Mouse (Mus musculus) kidney, embryonic 16.5 days (tissue): ENCODE measurements around the gene Nolc1. TPM values are rescaled to one million over a fixed set of nuclear protein-coding genes. Genes with fewer than 3 reads are reported as not detected.
A peak's percentile ranks its signal among the peaks of the same experiment; 100 is the strongest.

Experiments used
- ATAC-seq: fragments of 200-750 bp; cut with Nextera tagmentation; 2 replicates; pipeline ENCODE4 v1.8.0; 2017; ENCODE audit warnings: moderate TSS enrichment; ENCODE audit not compliant: low FRiP score, low TSS enrichment
- H3K27ac ChIP-seq: fragments of 300-500 bp; sonication (generic); 2 replicates; pipeline ENCODE4 v1.5.1; 2014; ENCODE audit warnings: low read length
- H3K27me3 ChIP-seq: fragments of 300-500 bp; sonication (generic); 2 replicates; pipeline ENCODE4 v1.6.1; 2014; ENCODE audit warnings: low read length, control low read depth, mixed read lengths; ENCODE audit not compliant: insufficient read depth
- H3K36me3 ChIP-seq: fragments of 300-500 bp; sonication (generic); 2 replicates; pipeline ENCODE4 v1.6.1; 2014; ENCODE audit warnings: low read length, control low read depth, mixed read lengths; ENCODE audit not compliant: insufficient read depth
- H3K4me1 ChIP-seq: fragments of 300-500 bp; sonication (generic); 2 replicates; pipeline ENCODE4 v1.6.1; 2014; ENCODE audit warnings: low read length, control low read depth, mixed read lengths; ENCODE audit not compliant: insufficient read depth
- H3K4me2 ChIP-seq: fragments of 300-500 bp; sonication (generic); replicated peaks from 2 replicates; pipeline ENCODE4 v1.6.1; 2014; ENCODE audit warnings: low read depth, low read length
- H3K4me3 ChIP-seq: fragments of 300-500 bp; sonication (generic); 2 replicates; pipeline ENCODE4 v1.5.1; 2014; ENCODE audit warnings: mild to moderate bottlenecking, low read length
- H3K9ac ChIP-seq: fragments of 300-500 bp; sonication (generic); replicated peaks from 2 replicates; pipeline ENCODE4 v1.6.1; 2014; ENCODE audit warnings: low read length
- H3K9me3 ChIP-seq: fragments of 300-500 bp; sonication (generic); 2 replicates; pipeline ENCODE4 v1.6.1; 2016; ENCODE audit warnings: low read length, control low read depth
- WGBS: fragments of 180-500 bp; shearing (Covaris S2); extraction: QIAGEN DNeasy Blood & Tissue Kit; methylation state at CpG from one replicate; pipeline ENCODE4 v1.1.7; 2014; 5-methylcytosine and 5-hydroxymethylcytosine counted together
- polyA plus RNA-seq: library from polyadenylated mRNA; unstranded; fragments of >200 nt; fragmentation: Nextera tagmentation; extraction: Ambion mirVana; gene quantifications from 2 replicates; pipeline ENCODE4 v1.2.1, GENCODE M21; 2015

The Nolc1 gene
- polyA plus RNA-seq: 85.7 and 93.2 TPM in 2 replicates

DNA sequence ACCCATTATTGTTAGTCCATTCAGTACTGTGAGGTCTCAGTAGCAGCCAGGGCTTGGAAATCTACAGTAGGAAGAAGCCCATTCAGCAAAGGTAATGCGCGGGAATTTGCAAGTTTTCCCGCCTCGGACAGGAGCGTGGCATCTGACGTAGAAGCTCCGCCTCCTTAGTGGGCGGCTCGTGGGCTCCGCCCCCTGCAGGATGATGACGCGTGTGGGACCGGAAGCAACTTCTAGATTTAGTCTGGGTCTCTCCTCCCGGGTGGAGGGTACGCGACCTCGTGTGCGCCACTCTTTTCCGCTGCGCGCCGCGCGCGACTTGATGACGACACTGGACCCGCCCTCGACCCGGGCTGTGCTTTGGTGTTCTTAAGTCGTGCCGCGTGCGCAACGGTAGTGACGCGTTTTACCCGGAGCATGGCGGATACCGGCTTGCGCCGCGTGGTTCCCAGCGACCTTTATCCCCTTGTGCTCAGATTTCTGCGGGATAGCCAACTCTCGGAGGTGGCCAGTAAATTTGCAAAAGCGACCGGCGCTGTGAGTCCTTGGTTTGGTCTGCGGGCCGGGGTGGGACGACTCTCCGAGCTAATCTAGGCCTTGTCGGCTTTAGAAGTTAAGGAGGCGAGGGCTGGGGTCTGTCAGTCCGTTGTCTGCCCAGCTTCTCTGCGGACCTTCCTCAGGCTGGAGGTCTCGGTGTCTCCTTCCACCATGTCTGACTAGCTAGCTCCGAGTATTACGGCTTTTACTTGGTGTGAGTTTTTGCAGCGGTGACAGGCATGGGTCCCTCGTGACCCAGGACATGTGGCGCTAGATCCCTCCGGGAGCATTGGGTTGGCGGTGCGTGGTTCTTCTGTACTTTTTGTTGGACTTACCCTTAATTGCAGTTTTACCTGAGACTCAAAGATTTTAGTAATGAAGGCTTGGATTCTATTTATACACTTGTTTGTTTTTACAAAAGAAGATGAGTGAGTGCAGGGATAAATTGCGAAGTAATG is at the start of gene Nolc1:
Nolc1 (plus strand) TSS at position 248 of the 992 bp plus-strand sequence.
- H3K9me3 ChIP-seq: no peaks in the 10 kb centered on the region
- H3K9ac ChIP-seq: peak within 1 kb of the TSS; percentile 86
- H3K4me2 ChIP-seq: peak within 1 kb of the TSS; percentile 81
- H3K36me3 ChIP-seq: peaks cover 48% of the 10 kb centered on the region
- peak within 1 kb of the TSS; percentile 90 for H3K4me3 ChIP-seq
- WGBS: under 1% methylated on average over 66 of the region's 66 CpGs
- peak; percentile 97 for ATAC-seq
- peak within 1 kb of the TSS; percentile 85 for H3K27ac ChIP-seq
- peaks cover 14% of the 10 kb centered on the region for H3K4me1 ChIP-seq
- no peaks in the 10 kb centered on the region for H3K27me3 ChIP-seq

DNA sequence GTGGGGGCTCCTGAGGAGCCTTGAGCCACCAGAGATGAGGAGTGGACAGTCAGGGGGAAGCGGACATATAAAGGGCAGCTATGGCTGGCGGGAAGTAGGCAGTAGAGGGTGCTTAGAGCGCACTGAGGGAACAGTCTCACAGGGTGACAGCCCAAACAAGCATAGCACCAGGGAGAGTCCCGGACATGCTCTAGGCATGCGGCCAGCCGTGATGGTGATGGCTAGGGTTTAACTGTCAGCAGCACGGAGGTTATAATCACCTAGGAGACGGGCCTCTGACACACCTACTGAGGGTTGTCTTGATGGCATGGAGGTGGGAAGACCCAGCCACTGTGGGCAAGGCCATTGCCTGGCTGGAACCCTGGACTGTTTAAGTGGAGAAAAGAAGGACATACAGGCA is 49.1 kb upstream of the Nolc1 start:
- Histone ChIP-seq H3K9ac (no peak overlapping the region), H3K4me1 (no peaks in the 10 kb centered on the region), H3K4me2 (no peak overlapping the region), H3K9me3 (0 out of 2 replicates have a peak, but pooled peaks cover 7% of the 10 kb centered on the region), H3K27ac (no peak overlapping the region), H3K4me3 (no peak overlapping the region), H3K27me3 (no peaks in the 10 kb centered on the region), H3K36me3 (peaks cover 17% of the 10 kb centered on the region)
- WGBS: 49% methylated on average over 8 of the region's 8 CpGs
- 0 out of 2 replicates have a peak, but pooled peaks have one; percentile 28 for ATAC-seq

DNA sequence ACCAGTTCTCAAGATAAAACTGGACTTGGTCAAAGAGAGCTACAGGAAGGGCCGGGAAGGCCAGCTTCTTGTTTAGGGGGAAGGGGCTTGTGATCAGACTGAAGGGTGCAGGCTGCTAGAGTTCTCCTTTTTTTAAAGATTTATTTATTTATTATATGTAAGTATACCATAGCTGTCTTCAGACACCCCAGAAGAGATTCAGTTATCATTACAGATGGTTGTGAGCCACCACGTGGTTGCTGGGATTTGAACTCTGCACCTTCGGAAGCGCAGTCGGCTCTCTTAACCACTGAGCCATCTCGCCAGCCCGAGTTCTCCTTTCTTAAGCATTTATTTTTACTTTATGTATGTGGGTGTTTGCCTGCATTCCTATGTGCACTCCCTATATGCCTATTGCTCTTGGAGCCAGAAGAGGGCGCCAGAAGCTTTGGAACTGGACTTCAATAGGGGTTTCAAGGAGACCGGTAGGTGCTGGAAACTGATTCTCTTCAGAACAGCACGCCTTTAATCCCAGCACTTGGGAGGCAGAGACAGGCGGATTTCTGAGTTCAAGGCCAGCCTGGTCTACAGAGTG is 46.8 kb upstream of the Nolc1 start:
- H3K36me3 ChIP-seq: peaks cover 39% of the 10 kb centered on the region
- no peak for ATAC-seq
- 78% methylated on average over 11 of the region's 11 CpGs for WGBS
- no peaks in the 10 kb centered on the region for H3K4me1 ChIP-seq
- H3K4me2 ChIP-seq: no peak overlapping the region
- H3K9ac ChIP-seq: no peak overlapping the region
- H3K27me3 ChIP-seq: no peaks in the 10 kb centered on the region
- no peak overlapping the region for H3K4me3 ChIP-seq
- H3K9me3 ChIP-seq: 0 out of 2 replicates have a peak, but pooled peaks cover 7% of the 10 kb centered on the region
- no peak overlapping the region for H3K27ac ChIP-seq

DNA sequence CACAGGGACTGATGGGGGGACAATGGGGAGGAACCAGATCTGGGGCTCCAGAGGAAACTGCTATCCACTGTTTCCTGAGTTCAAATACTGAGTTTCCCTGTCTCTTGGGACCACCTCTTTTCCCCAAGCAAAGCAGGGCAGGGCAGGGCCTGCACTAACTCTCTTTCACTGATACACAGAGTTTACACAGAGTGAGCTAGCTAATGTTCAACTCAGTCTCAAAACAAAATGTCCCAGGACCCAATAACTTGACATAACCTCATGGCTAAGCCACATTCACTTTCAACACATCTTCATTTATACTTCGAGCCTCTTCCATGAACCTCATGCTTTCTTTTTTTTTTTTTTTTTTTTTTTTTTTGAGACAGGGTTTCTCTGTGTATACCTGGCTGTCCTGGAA is 46.0 kb upstream of the Nolc1 start:
- H3K9me3 ChIP-seq: 0 out of 2 replicates have a peak, but pooled peaks cover 7% of the 10 kb centered on the region
- no peak overlapping the region for H3K4me3 ChIP-seq
- peaks cover 48% of the 10 kb centered on the region for H3K36me3 ChIP-seq
- WGBS: 89% methylated on average over 1 of the region's 1 CpGs
- H3K27me3 ChIP-seq: no peaks in the 10 kb centered on the region
- H3K4me2 ChIP-seq: no peak overlapping the region
- H3K4me1 ChIP-seq: no peaks in the 10 kb centered on the region
- ATAC-seq: no peak
- H3K27ac ChIP-seq: no peak overlapping the region
- no peak overlapping the region for H3K9ac ChIP-seq

DNA sequence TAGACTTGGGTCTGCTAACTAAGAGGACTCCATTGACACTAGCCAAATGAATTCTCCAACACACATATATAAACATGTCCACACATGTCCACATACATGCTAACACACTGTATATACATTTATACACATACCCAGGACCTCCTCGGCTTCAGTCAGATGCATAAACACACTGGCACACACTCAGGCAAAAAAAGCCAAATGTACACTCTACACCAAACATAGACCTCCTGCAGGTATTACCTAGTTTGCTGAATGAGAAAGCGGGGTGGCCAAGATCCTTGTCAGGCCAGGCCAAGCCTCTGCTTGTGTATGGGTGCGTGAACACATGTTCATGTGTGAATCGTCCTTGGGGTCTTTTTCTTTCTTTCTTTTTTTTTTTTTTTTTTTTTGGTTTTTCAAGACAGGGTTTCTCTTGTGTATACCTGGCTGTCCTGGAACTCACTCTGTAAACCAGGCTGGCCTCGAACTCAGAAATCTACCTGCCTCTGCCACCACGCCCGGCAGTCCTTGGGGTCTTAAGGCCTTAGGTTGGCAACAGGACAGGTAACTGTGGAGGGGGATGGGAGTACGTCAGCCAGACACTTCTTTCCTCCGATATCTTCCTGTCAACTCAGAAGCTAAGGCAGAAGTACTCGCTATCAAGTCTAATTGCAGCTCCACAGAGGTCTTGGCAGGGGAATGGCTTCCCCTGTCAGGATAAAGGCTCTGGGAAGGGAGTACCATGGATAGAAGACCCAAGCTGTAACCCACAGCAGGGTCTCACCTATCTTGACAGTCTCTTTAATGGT is 45.3 kb upstream of the Nolc1 start:
- Histone ChIP-seq H3K36me3 (peaks cover 55% of the 10 kb centered on the region), H3K27ac (no peak overlapping the region), H3K4me1 (no peaks in the 10 kb centered on the region), H3K9ac (no peak overlapping the region), H3K4me2 (no peak overlapping the region), H3K27me3 (no peaks in the 10 kb centered on the region), H3K4me3 (no peak overlapping the region), H3K9me3 (0 out of 2 replicates have a peak, but pooled peaks cover 7% of the 10 kb centered on the region)
- ATAC-seq: no peak
- WGBS: 94% methylated on average over 10 of the region's 10 CpGs

DNA sequence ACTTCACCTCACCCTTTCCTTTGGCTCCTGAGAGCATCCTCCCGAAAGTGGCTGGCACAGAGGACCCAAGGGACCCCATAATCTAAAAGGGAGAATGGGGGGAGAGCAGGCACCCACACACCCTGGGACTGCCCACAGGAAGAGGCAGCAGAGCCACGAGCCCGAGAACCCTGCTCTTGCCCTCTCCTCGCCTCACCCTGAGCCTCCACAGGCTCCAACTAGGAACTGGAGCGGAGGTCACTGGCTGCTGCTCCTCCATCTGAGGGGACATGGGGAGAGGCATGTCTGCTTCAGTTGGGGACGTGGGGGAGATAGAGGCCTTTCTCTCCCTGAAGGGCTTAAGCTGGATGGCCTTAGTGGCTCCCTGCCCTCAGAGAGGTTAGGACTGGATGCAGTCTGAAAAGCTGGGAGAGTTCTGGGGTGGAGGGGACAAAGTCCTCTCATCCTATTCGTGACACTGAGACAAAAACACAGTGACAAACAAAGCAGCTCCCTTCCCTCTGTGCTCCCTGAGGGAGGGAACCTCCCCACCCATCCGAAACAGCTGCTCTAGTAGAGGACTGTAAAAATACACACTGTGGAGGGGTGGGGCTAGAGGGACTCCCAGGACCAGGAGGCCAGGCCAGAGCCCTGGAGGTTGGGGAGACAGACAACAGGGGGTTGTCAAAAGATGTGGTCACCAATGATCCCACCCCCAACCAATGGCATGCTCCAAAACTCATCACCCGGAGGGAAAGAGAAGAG is 43.8 kb upstream of the Nolc1 start:
- H3K4me2 ChIP-seq: no peak overlapping the region
- 77% methylated on average over 9 of the region's 9 CpGs for whole genome bisulfite sequencing
- H3K4me1 ChIP-seq: peaks cover 6% of the 10 kb centered on the region; the same call in 1 of the 2 replicates
- no peak overlapping the region for H3K9ac ChIP-seq
- ATAC-seq: peak; percentile 36; the same call in 1 of the 2 replicates
- no peaks in the 10 kb centered on the region for H3K27me3 ChIP-seq
- no peak overlapping the region for H3K27ac ChIP-seq
- H3K4me3 ChIP-seq: no peak overlapping the region
- H3K36me3 ChIP-seq: peaks cover 69% of the 10 kb centered on the region
- H3K9me3 ChIP-seq: 0 out of 2 replicates have a peak, but pooled peaks cover 7% of the 10 kb centered on the region

DNA sequence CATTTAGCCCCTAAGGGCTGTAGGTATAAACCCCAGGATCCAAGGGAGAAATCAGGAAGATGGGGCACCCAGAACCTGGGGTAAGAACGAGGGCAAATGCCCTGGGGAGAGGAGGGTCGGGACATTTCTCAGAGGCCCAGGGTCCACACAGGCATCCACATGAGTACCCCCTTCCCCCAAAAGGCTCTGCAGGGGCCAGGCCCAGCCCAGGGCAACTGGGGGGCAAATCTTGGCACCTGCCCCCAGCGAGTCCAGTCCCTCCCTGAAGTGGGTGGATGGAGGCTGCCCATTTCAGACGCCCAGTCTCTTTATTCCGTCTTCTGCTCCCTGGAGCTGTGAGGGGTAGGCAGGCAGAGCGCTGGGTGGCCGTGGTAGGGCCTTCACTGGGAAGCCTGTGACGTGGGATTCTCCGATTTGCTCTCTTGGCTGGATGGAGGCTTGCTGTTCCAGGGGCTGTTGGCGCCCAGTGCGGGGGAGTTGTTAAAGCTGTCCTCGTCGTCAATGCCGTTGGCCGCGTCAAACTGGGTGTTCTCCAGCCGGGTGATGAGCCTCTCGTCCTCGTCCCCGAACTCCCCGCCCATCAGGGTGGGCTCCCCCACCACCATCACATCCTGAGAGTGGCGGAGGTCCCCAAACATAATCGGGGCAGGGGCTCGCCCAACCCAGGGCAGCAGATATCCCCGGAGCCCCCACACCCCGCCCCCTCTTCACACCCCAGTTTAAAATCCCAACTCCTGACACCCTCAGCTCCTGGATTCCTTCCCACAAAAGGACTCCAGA is 42.7 kb upstream of the Nolc1 start:
- no peak overlapping the region for H3K4me2 ChIP-seq
- H3K4me3 ChIP-seq: no peak overlapping the region
- H3K9me3 ChIP-seq: 0 out of 2 replicates have a peak, but pooled peaks cover 7% of the 10 kb centered on the region
- no peak overlapping the region for H3K27ac ChIP-seq
- peaks cover 17% of the 10 kb centered on the region for H3K4me1 ChIP-seq
- no peak overlapping the region for H3K9ac ChIP-seq
- ATAC-seq: no peak
- WGBS: 77% methylated on average over 26 of the region's 26 CpGs
- no peaks in the 10 kb centered on the region for H3K27me3 ChIP-seq
- H3K36me3 ChIP-seq: peaks cover 69% of the 10 kb centered on the region

DNA sequence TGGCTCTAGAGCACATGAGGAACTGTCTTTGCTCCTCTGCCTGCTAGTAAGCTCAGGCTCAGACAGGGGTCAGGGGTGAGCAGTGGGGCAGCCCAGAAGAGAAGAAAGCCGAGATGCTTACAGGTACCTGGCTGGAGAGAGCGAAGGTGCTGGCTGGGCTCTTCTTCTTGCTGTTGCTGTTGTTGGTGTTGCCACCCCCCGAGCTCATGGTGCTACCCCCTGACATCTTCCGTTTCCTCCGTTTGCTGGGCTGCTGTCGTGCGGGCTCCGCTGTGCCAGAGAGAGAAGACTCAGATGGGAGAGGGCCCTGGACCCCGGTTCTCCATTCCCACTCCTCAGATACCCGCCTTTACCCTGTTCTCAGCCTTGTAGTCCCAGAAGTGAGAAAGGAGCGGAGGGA is 41.8 kb upstream of the Nolc1 start:
- no peak overlapping the region for H3K4me2 ChIP-seq
- H3K27ac ChIP-seq: no peak overlapping the region
- no peak overlapping the region for H3K4me3 ChIP-seq
- H3K9me3 ChIP-seq: 0 out of 2 replicates have a peak, but pooled peaks cover 7% of the 10 kb centered on the region
- no peak overlapping the region for H3K9ac ChIP-seq
- peaks cover 23% of the 10 kb centered on the region for H3K4me1 ChIP-seq
- WGBS: 95% methylated on average over 11 of the region's 11 CpGs
- no peak for ATAC-seq
- no peaks in the 10 kb centered on the region for H3K27me3 ChIP-seq
- peaks cover 69% of the 10 kb centered on the region for H3K36me3 ChIP-seq
